ENCODE assay signal across 11 mouse cellular contexts in genomic region chr11:45883270-45883931, GRCm38 (mm10). TPM values are rescaled to one million over a fixed set of nuclear protein-coding genes. Genes with fewer than 3 reads are reported as not detected.
DNase-seq lines count a peak whose midpoint lies in the region; ATAC-seq and TF ChIP-seq lines count a peak whose summit lies in the region.
"Had no signal": no experiment of that assay in that cellular context is flagged by ENCODE, and none has a peak within 500 bp of the region (broad histone marks: within the 10 kb centered on the region; RNA-seq: fewer than 3 reads in every experiment).

No protein-coding gene starts in this region.

- no peak overlapping the region for H3K27ac ChIP-seq in heart, embryonic 14.5 days (replicated peaks in 1 of 2; ENCODE audit: control insufficient read depth in 1 of 2, insufficient read depth in 1 of 2, low read depth in 2 of 2, low read length in 2 of 2)
- peak overlapping the region; percentile 33; the same call in 1 of the 2 replicates for H3K27ac ChIP-seq in stomach, embryonic 16.5 days (ENCODE audit: low read length)
- H3K27ac ChIP-seq in stomach, postnatal 0 days (replicated peaks), result no peak overlapping the region

- TF ChIP-seq EP300 in stomach, postnatal 0 days (optimal IDR thresholded peaks at IDR 0.05), result no peak

- H3K36me3 ChIP-seq in heart, embryonic 14.5 days (ENCODE audit: control insufficient read depth, insufficient read depth, low read length), result peaks cover 41% of the 10 kb centered on the region
- H3K36me3 ChIP-seq in stomach, embryonic 16.5 days (ENCODE audit: control insufficient read depth, insufficient read depth, low read length), result no peaks in the 10 kb centered on the region; the same call in 1 of the 2 replicates
- H3K36me3 ChIP-seq in stomach, postnatal 0 days (ENCODE audit: control insufficient read depth, insufficient read depth, low read length), result peaks cover 5% of the 10 kb centered on the region; the same call in 1 of the 2 replicates

- intact Hi-C loops in heart, postnatal 25 days (cut with DNase I), result loop anchor here (2.0 to 10.0 kb wide), 4 partner anchors 129 to 879 kb away; no protein-coding TSS in a partner anchor

- TF ChIP-seq CTCF in stomach, postnatal 0 days (IDR thresholded peaks at IDR 0.05; ENCODE audit: low read depth), result no peak

- no peak for DNase-seq in heart, postnatal 25 days (ENCODE audit: low spot score)
- no peak for DNase-seq in stomach, postnatal 0 days (ENCODE audit: low spot score)
- DNase-seq in yolk sac, embryonic 10.5 days (ENCODE audit: low spot score), result peak; percentile 41
- DNase-seq in right cerebral cortex, postnatal 10 days (ENCODE audit: low spot score in 2 of 2), result no peak
- DNase-seq: cerebellum, adult 9-11 months; thymus, adult 18-20 months had no signal

- no peaks in the 10 kb centered on the region for H3K9me3 ChIP-seq in heart, embryonic 14.5 days (ENCODE audit: control insufficient read depth, low read length)
- no peaks in the 10 kb centered on the region for H3K9me3 ChIP-seq in stomach, embryonic 16.5 days (replicated peaks; ENCODE audit: control insufficient read depth, low read length)
- no peaks in the 10 kb centered on the region for H3K9me3 ChIP-seq in stomach, postnatal 0 days (ENCODE audit: control insufficient read depth, low read length)
- H3K9me3 ChIP-seq: G1E had no signal

- no peak overlapping the region for H3K4me3 ChIP-seq in heart, embryonic 14.5 days (ENCODE audit: control insufficient read depth in 1 of 2, insufficient read depth in 1 of 2, low read depth in 1 of 2, low read length in 2 of 2)
- no peak overlapping the region for H3K4me3 ChIP-seq in stomach, embryonic 16.5 days (replicated peaks; ENCODE audit: low read length)
- no peak overlapping the region for H3K4me3 ChIP-seq in stomach, postnatal 0 days (ENCODE audit: low read depth, low read length)

- peak overlapping the region; percentile 34 for H3K4me2 ChIP-seq in heart, embryonic 14.5 days (ENCODE audit: low read length)
- no peak overlapping the region for H3K4me2 ChIP-seq in stomach, embryonic 16.5 days (ENCODE audit: low read depth, low read length)
- H3K4me2 ChIP-seq in stomach, postnatal 0 days (replicated peaks; ENCODE audit: low read depth), result no peak overlapping the region

- H3K9ac ChIP-seq in heart, embryonic 14.5 days (ENCODE audit: low read length), result 0 out of 2 replicates have a peak overlapping the region, but pooled peaks have one; percentile 4
- no peak overlapping the region for H3K9ac ChIP-seq in stomach, embryonic 16.5 days (ENCODE audit: low read length)
- no peak overlapping the region for H3K9ac ChIP-seq in stomach, postnatal 0 days (ENCODE audit: low read length)

- 15% methylated on average over 8 of the region's 8 CpGs for WGBS in heart, embryonic 14.5 days
- 44% methylated on average over 8 of the region's 8 CpGs for WGBS in stomach, embryonic 16.5 days
- 43% methylated on average over 8 of the region's 8 CpGs for WGBS in stomach, postnatal 0 days

- H3K4me1 ChIP-seq in heart, embryonic 14.5 days (ENCODE audit: control insufficient read depth in 2 of 2, insufficient read depth in 2 of 2, low read length in 2 of 2), result peaks cover 11 to 37% of the 10 kb centered on the region in 2 experiments
- H3K4me1 ChIP-seq in stomach, embryonic 16.5 days (ENCODE audit: control insufficient read depth, insufficient read depth, low read length), result peaks cover 20% of the 10 kb centered on the region
- peaks cover 3% of the 10 kb centered on the region; the same call in 1 of the 2 replicates for H3K4me1 ChIP-seq in stomach, postnatal 0 days (replicated peaks; ENCODE audit: control insufficient read depth, insufficient read depth)

- ATAC-seq in heart, embryonic 14.5 days (ENCODE audit: insufficient number of reproducible peaks, insufficient read depth, low FRiP score, low read depth), result no peak
- no peak for ATAC-seq in stomach, embryonic 16.5 days (ENCODE audit: insufficient read depth, low FRiP score)
- no peak for ATAC-seq in stomach, postnatal 0 days (ENCODE audit: low FRiP score, low TSS enrichment)
- peak; percentile 35 for ATAC-seq in inflammation-experienced regulatory T-cells, adult 6 months
- no peak for ATAC-seq in frontal cortex, adult (ENCODE audit: low TSS enrichment)

- H3K27me3 ChIP-seq in heart, embryonic 14.5 days (ENCODE audit: control insufficient read depth, insufficient read depth, low read length), result no peaks in the 10 kb centered on the region
- H3K27me3 ChIP-seq in stomach, embryonic 16.5 days (ENCODE audit: control insufficient read depth, insufficient read depth, low read length), result no peaks in the 10 kb centered on the region
- no peaks in the 10 kb centered on the region for H3K27me3 ChIP-seq in stomach, postnatal 0 days (ENCODE audit: control insufficient read depth, insufficient read depth, low read length)

RNA-seq across cellular contexts. Expression of gene Clint1, which starts 31.6 kb away (rescaled TPM):
- 47.3 and 48.7 TPM in 2 replicates for polyA plus RNA-seq in heart, embryonic 14.5 days (2014; fragmentation: Nextera tagmentation; extraction: Ambion mirVana)
- total RNA-seq in heart, postnatal 25 days (2021), result 10 to 100 TPM; 36.0 to 36.4 TPM
- polyA plus RNA-seq in stomach, embryonic 16.5 days (2015; fragmentation: Nextera tagmentation; extraction: Ambion mirVana), result 82.4 and 85.6 TPM in 2 replicates
- 56.5 and 56.8 TPM in 2 replicates for polyA plus RNA-seq in stomach, postnatal 0 days (2015; fragmentation: Nextera tagmentation; extraction: Ambion mirVana)
- polyA plus RNA-seq in inflammation-experienced regulatory T-cells, adult 6 months (2017; shearing (Covaris generic)), result 10 to 100 TPM; 36.9 to 52.5 (median 45.6) TPM
